Mouse (Mus musculus) midbrain, embryonic 12.5 days (tissue): ENCODE data around the gene Hspg2. TPM values are rescaled to one million over a fixed set of nuclear protein-coding genes. Genes with fewer than 3 reads are reported as not detected.

Source experiments
- ATAC-seq: fragments of 200-750 bp; cut with Nextera tagmentation; 2 replicates; pipeline ENCODE4 v1.8.0; 2017; ENCODE audit warnings: low read depth, moderate TSS enrichment, moderate library complexity; ENCODE audit not compliant: low FRiP score
- H3K27ac ChIP-seq: fragments of 300-500 bp; sonication (generic); replicated peaks from 2 replicates; pipeline ENCODE4 v1.5.1; 2016; ENCODE audit warnings: mild to moderate bottlenecking
- H3K27me3 ChIP-seq: fragments of 300-500 bp; sonication (generic); 2 replicates; pipeline ENCODE4 v1.6.1; 2016; ENCODE audit warnings: mild to moderate bottlenecking
- H3K36me3 ChIP-seq: fragments of 300-500 bp; sonication (generic); 2 replicates; pipeline ENCODE4 v1.6.1; 2016
- H3K4me1 ChIP-seq: fragments of 300-500 bp; sonication (generic); 2 replicates; pipeline ENCODE4 v1.6.1; 2016
- H3K4me2 ChIP-seq: fragments of 300-500 bp; sonication (generic); replicated peaks from 2 replicates; pipeline ENCODE4 v1.6.1; 2016; ENCODE audit warnings: mild to moderate bottlenecking, moderate library complexity
- H3K4me3 ChIP-seq: fragments of 300-500 bp; sonication (generic); 2 replicates; pipeline ENCODE4 v1.5.1; 2016; ENCODE audit warnings: mild to moderate bottlenecking
- H3K9ac ChIP-seq: fragments of 300-500 bp; sonication (generic); replicated peaks from 2 replicates; pipeline ENCODE4 v1.6.1; 2016; ENCODE audit warnings: mild to moderate bottlenecking, moderate library complexity
- H3K9me3 ChIP-seq: fragments of 300-500 bp; sonication (generic); 2 replicates; pipeline ENCODE4 v1.6.1; 2016; ENCODE audit warnings: mild to moderate bottlenecking
- WGBS: fragments of 180-500 bp; shearing (Covaris S2); methylation state at CpG from one replicate; pipeline ENCODE4 v1.1.7; 2016; 5-methylcytosine and 5-hydroxymethylcytosine counted together
- polyA plus RNA-seq: library from polyadenylated mRNA; unstranded; fragments of >200 nt; fragmentation: Nextera tagmentation; extraction: Ambion mirVana; gene quantifications from 2 replicates; pipeline ENCODE4 v1.2.1, GENCODE M21; 2016

The Hspg2 gene
- polyA plus RNA-seq, 1 experiment from 2014 or later = 9.5 TPM

- H3K4me3 ChIP-seq = peak within 1 kb of the TSS; percentile 94
- peaks cover 26% of the 10 kb centered on the region for H3K4me1 ChIP-seq
- H3K9ac ChIP-seq = peak within 1 kb of the TSS; percentile 93
- under 1% methylated on average over 86 of the region's 92 CpGs for WGBS
- no peaks in the 10 kb centered on the region for H3K27me3 ChIP-seq
- no peaks in the 10 kb centered on the region for H3K36me3 ChIP-seq
- ATAC-seq = peak; percentile 94
- H3K4me2 ChIP-seq = peak within 1 kb of the TSS; percentile 75
- H3K9me3 ChIP-seq = no peaks in the 10 kb centered on the region
- peak within 1 kb of the TSS; percentile 98 for H3K27ac ChIP-seq
Observed at GRCm38 (mm10) chr4:137593601-137594495, 125.3 kb downstream of the Hspg2 start, which contains the start of gene Usp48. TSS of gene Usp48 (plus strand) at chr4:137593755.

DNA sequence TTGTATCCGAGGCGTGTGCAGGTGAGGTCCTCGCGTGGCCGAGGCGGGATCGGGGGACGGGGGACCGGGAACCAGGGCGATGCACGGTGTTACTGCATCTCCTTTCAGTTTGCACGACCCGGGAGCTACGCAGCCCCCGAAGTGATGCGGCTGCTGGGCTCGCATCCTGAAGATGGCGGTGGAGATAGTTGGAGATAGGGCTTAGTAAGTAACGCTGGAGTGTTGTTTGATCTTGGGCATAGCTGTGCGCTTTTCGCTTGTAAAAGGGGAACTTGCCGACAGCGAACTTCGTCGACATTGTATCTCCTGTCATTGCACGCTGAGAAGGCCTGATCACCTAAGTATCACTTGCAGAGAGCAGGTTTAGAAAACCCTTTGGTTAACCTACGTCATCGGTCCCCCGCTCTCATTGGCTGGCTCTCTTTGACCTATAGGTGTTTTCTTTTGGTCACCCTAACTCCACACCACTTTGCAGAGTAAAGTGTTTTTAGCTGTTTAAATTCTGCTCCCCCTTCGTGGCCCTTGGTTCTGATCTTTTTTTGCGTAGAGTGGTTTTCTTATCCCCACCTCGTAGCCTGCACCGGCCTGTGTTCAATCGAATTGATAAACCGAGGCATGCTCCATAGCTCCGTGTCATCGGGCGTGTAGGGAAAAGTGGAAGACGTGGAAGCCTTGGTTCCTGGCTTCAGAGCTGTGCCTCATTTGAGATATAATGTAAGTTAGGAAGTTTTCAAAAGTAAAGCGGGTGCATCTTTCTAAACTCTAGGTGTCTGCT lies 126.1 kb downstream of the Hspg2 start:
- H3K36me3 ChIP-seq = no peaks in the 10 kb centered on the region
- peak overlapping the region; percentile 98 for H3K27ac ChIP-seq
- peak overlapping the region; percentile 75 for H3K4me2 ChIP-seq
- H3K9ac ChIP-seq = peak overlapping the region; percentile 93
- ATAC-seq = 0 out of 2 replicates have a peak, but pooled peaks have one; percentile 5
- no peaks in the 10 kb centered on the region for H3K27me3 ChIP-seq
- 6% methylated on average over 40 of the region's 40 CpGs for whole genome bisulfite sequencing
- no peaks in the 10 kb centered on the region for H3K9me3 ChIP-seq
- peaks cover 33% of the 10 kb centered on the region for H3K4me1 ChIP-seq
- H3K4me3 ChIP-seq = peak overlapping the region; percentile 94

DNA sequence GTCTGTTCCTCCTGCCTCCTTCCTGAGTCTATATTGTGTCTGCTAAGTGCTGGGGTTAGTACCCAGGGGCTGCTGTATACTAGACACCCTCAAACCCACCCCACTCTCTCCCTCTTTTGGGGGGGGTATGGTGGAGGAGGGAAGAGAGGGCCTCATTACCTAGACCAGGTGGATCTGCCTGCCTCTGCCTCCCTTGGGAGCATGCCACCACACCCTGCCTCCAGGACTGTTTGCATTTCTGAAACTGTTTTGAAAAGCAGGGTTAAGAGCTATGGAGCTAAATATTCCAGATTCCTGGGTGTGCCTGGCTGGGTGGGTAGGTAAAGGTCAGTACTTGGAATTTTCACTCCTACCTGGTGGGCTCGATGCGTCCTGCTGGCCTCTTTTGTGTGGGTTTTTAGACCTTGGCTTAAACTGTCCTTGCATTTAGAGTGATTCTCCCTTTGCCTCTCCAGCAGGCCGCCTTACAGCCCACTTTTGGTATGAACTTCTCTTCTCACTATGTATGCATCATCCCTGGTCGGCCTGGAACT lies 128.6 kb downstream of the Hspg2 start:
- 95% methylated on average over 4 of the region's 4 CpGs for WGBS
- Histone ChIP-seq H3K9me3 (no peaks in the 10 kb centered on the region), H3K4me2 (no peak overlapping the region), H3K4me1 (peaks cover 42% of the 10 kb centered on the region), H3K9ac (no peak overlapping the region), H3K36me3 (no peaks in the 10 kb centered on the region), H3K27me3 (no peaks in the 10 kb centered on the region), H3K27ac (no peak overlapping the region), H3K4me3 (no peak overlapping the region)
- no peak for ATAC-seq

DNA sequence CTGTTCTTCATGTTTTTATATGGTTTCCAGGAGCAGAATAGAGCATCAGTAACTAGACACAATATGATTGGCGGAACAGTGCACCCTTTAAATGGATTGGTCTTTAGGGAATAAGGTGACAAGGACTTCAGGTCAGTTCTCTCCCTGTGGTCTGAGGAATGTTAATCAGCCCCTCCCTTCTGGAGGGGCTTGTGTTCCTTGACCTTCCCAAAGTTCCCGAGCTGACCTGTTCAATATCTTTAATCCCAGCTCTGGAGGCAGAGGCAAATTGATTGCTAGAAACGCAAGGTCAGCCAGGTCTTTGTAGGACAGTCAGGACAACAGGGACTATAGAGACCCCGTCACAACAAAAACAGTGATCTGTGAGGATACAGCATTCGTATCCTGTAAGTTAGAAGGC lies 130.0 kb downstream of the Hspg2 start:
- WGBS = 63% methylated on average over 5 of the region's 5 CpGs
- Histone ChIP-seq H3K4me1 (peaks cover 48% of the 10 kb centered on the region), H3K4me2 (no peak overlapping the region), H3K36me3 (no peaks in the 10 kb centered on the region), H3K27me3 (no peaks in the 10 kb centered on the region), H3K9me3 (no peaks in the 10 kb centered on the region), H3K27ac (no peak overlapping the region), H3K4me3 (no peak overlapping the region), H3K9ac (no peak overlapping the region)
- ATAC-seq = no peak

GRCm38 (mm10) chr4:137603449-137604171 lies 135.0 kb downstream of the Hspg2 start:
- ATAC-seq = no peak
- H3K27ac ChIP-seq = no peak overlapping the region
- H3K9ac ChIP-seq = no peak overlapping the region
- peaks cover 34% of the 10 kb centered on the region for H3K36me3 ChIP-seq
- H3K4me2 ChIP-seq = no peak overlapping the region
- H3K4me3 ChIP-seq = no peak overlapping the region
- H3K9me3 ChIP-seq = no peaks in the 10 kb centered on the region
- 85% methylated on average over 11 of the region's 11 CpGs for WGBS
- no peaks in the 10 kb centered on the region for H3K27me3 ChIP-seq
- peaks cover 24% of the 10 kb centered on the region for H3K4me1 ChIP-seq

DNA sequence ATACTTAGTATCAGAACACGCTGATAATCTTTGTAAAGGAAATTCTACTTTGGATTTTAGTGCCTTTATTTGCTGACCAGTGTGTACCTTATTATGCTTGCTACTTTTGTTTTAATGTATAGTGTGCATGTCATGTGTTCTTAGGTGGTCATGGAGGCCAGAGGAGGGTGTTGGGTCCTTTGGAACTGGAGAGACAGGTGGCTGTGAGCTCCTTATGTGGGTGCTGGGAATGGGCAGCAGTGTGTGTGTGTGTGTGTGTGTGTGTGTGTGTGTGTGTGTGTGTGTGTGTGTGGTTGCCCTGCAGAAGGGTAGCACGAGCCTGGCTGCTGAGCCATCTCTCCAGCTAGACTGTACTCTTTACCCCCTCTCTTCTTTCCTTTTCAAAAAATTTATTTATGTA lies 138.5 kb downstream of the Hspg2 start:
- H3K4me1 ChIP-seq = peaks cover 9% of the 10 kb centered on the region
- H3K4me2 ChIP-seq = no peak overlapping the region
- H3K27me3 ChIP-seq = no peaks in the 10 kb centered on the region
- no peak overlapping the region for H3K27ac ChIP-seq
- H3K4me3 ChIP-seq = no peak overlapping the region
- no peak overlapping the region for H3K9ac ChIP-seq
- peaks cover 68% of the 10 kb centered on the region for H3K36me3 ChIP-seq
- ATAC-seq = no peak
- no peaks in the 10 kb centered on the region for H3K9me3 ChIP-seq
- WGBS = 90% methylated on average over 2 of the region's 2 CpGs

DNA sequence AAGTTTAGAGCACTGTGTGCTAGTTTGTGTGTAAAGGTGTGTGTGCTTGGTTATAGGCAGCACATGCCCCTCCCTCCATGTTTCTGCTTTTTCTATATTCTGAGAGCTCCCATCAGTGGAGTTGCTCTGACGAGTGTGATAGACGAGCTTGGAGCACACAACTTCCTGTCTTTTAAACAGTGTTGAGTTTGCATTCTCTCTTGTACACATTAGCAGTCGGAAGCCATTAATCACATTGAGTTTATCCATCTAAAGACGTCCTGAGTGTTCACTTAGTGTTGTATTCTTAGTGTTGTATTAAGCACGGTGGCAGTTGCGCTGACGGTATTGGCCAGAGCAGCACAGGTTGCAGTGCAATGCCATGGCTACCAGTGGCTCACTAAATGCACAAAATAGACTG lies 140.7 kb downstream of the Hspg2 start:
- Histone ChIP-seq H3K4me3 (no peak overlapping the region), H3K27me3 (no peaks in the 10 kb centered on the region), H3K4me2 (no peak overlapping the region), H3K9me3 (no peaks in the 10 kb centered on the region), H3K9ac (no peak overlapping the region), H3K4me1 (no peaks in the 10 kb centered on the region), H3K36me3 (peaks cover 88% of the 10 kb centered on the region), H3K27ac (no peak overlapping the region)
- 95% methylated on average over 7 of the region's 7 CpGs for WGBS
- no peak for ATAC-seq

GRCm38 (mm10) chr4:137609702-137610101 lies 141.1 kb downstream of the Hspg2 start:
- Histone ChIP-seq H3K27me3 (no peaks in the 10 kb centered on the region), H3K9ac (no peak overlapping the region), H3K4me2 (no peak overlapping the region), H3K9me3 (no peaks in the 10 kb centered on the region), H3K4me3 (no peak overlapping the region), H3K36me3 (peaks cover 93% of the 10 kb centered on the region), H3K27ac (no peak overlapping the region), H3K4me1 (no peaks in the 10 kb centered on the region)
- no peak for ATAC-seq
- 95% methylated on average over 7 of the region's 7 CpGs for WGBS

DNA sequence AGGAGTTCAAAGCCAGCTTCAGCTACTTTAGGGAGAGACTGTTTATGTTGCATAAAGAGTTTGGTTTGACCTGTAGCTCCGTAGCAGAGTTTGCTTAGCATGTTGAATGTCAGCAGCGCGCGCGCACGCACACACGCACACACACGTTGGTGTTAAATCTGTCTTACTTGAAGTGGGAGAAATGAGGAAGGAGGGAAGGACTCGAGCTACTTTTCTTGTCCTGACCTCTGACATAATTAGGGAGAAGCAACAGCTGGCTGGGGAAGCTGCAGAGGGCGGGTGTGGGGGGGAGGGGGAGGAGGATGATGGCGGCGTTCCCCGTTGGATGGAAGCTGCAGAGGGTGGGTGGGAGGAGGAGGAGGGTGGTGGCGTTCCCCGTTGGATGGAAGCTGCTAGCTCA lies 141.7 kb downstream of the Hspg2 start:
- Histone ChIP-seq H3K4me2 (no peak overlapping the region), H3K4me1 (no peaks in the 10 kb centered on the region), H3K9me3 (no peaks in the 10 kb centered on the region), H3K4me3 (no peak overlapping the region), H3K36me3 (peaks cover 95% of the 10 kb centered on the region), H3K27me3 (no peaks in the 10 kb centered on the region), H3K9ac (no peak overlapping the region; the same call in 1 of the 2 replicates), H3K27ac (no peak overlapping the region)
- no peak for ATAC-seq
- WGBS = 87% methylated on average over 15 of the region's 15 CpGs
